Mouse (Mus musculus): Measurements from ENCODE around the gene Gm11492.
A peak's percentile ranks its signal among the peaks of the same experiment; 100 is the strongest.

The Gm11492 gene

GRCm38 (mm10) chr11:87566501-87566900, at the start of gene Gm11492:
Gene Gm11492 (plus strand): TSS chr11:87566653.
- no peak for DNase-seq

- peak; percentile 24 for DNase-seq
These were observed 47.2 kb upstream of the Gm11492 start for GRCm38 (mm10) chr11:87519260-87519659.

- DNase-seq, result no peak
These were observed 43.0 kb upstream of the Gm11492 start for GRCm38 (mm10) chr11:87523466-87523865.

DNA sequence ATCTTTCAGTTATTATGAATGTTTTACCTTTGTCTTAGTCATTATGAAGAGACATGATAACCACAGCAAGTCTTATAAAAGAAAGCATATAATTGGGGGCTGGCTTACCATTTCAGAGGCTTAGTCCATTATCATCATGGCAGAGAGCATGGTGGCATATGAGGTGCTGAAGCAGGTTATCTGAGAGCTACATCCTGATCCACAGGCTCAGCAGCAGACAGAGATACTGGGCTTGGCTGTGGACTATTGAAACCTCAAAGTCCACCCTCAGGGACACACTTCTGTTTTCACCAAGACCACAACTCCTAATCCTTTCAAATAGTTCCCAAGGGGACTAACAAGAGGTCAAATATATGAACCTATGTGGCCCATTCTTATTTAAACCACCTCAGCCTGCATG, 42.5 kb upstream of the Gm11492 start:
- DNase-seq, result no peak

DNA sequence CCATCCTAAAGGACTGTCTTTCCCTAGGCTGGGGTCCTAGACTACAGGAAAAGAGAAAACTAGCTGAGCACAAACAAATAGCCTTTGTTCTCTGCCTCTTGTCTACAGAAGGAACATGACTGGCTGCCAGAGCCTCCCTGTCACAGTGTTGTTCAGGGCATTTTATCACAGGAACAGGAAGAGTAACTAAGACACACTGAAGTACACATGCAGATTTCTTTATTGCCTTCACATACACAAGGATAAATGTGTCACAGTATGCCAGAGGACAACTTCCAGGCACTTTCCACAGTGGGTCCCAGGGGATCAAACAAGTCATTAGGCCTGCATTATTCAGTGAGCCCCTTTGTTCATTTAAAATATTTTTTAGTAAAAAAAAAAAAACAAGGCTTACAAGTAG, 41.7 kb upstream of the Gm11492 start:
- DNase-seq, result no peak

DNA sequence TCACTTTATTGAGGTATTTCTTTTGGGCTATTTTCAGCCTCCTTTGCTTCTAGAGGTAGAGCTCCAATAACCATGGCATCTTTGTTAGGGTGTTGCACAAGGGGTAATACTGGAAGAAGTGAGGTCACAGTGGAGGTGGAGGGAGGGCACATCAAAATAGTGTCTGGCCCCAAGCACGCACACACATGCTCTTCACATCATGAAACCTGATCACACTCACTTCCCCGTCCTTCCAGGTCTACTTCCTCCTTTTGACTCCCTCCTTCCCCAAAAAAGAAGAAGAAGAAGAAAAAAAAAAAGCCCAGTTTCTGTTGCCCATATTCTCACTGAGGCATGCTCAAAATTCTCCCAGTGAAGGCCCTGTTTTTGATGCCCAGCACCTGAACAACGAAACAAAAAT, 39.1 kb upstream of the Gm11492 start:
- no peak for DNase-seq

GRCm38 (mm10) chr11:87527990-87528389, 38.5 kb upstream of the Gm11492 start:
- DNase-seq, result no peak

- no peak for DNase-seq
These were observed 34.8 kb upstream of the Gm11492 start for GRCm38 (mm10) chr11:87531695-87532094.

DNA sequence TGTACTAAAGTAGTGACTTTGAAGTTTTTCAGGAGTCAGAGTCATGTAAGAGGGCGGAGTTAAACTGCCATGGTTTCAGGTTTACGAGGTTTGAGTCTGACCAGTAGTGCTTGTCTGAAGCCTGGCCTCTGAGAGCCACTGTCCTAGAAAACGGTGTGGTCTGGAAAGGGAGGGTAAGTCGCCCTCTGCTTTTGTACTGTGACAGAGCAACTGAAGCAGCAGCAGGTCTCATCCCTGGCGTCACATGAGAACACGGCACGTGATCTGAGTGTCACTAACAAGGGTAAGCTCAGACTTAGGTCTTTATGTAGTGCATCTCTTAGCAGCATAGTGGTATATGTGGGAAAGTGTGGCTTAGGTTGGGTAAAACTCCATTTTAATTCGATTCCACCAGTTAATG, 24.2 kb upstream of the Gm11492 start:
- no peak for DNase-seq

- DNase-seq, result no peak
These were observed 23.5 kb upstream of the Gm11492 start for GRCm38 (mm10) chr11:87542906-87543305.

DNA sequence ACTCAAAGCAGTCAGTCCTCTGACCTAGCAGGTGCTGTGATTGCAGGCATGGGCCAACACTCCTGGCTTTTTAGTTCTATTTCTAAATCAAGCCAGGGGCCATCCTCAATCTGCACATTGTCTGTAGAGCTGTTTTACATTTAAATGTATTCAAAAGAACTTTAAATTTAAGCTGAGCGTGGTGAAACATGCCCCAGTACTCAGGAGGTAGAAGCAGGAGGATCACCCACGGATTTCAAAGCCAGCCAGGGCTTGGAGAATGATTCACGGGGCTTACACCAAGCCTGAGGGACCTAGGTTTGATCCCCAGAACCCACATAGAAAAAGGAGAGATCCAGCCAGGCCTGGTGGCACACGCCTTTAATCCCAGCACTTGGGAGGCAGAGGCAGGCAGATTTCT, 13.1 kb upstream of the Gm11492 start:
- no peak for DNase-seq

DNA sequence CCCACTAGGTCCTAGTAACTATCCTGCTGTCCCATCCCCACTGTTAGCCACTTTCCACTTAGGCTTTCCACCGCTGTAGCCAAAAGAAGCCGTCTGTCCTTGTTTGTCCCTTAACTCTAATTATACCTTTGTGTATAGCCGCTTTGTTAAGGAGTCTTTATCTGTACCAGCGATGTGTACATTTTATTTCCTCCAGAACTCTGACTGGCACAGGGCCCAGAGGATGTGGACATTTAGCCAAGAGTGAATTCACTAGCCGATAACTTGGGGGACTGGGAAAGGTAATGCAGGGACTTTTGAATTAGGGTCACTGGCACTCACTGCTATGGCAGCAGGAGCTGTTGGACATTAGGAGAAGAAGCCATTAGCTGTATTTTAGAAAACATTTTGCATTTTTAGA, 12.1 kb upstream of the Gm11492 start:
- no peak for DNase-seq

- no peak for DNase-seq
These were observed 11.2 kb upstream of the Gm11492 start for GRCm38 (mm10) chr11:87555106-87555703.

GRCm38 (mm10) chr11:87561208-87561607, 5.2 kb upstream of the Gm11492 start:
- no peak for DNase-seq

DNA sequence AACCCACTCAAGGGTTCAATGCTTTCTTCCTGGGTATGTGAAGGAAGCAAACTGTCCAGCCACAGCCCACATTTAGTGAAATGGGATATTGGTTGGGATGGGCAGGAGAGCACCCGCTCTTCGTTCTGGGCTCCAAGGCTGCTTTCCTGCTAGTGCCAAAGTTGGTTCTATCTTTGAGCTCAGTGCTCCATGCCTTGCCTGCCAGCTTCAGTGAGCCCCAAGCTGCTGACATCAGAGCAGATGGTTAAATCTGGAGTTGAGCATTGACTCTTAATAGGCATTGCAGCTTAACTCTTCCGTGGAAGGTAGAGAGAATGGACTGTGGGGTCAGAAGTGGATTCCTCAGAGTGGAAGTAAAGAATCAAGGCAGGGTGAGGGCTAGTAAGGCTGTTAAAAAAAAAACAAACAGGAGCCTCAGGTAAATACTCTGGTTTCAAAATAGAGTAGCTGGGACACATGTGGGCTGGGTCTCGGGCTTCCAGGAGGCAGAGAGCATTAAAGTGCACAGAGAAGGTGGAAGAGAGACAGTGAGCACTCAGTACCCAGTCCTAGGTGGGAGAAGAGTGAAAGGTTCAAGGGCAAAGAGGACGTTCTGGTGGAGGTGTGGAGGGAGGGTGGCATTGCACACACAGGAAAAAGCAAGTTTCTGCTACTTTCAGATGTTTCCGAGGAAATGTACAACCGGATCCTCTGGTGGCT, 2.0 kb downstream of the Gm11492 start, which contains the start of gene Sept4:
Gene Sept4 (plus strand): TSS at position 649 of the 699 bp plus-strand sequence.
- DNase-seq, result no peak

GRCm38 (mm10) chr11:87570743-87571142, 4.3 kb downstream of the Gm11492 start:
- DNase-seq, result no peak

- no peak for DNase-seq
These were observed 5.0 kb downstream of the Gm11492 start for GRCm38 (mm10) chr11:87571361-87571950.

- peak; percentile 55 for DNase-seq
These were observed 7.3 kb downstream of the Gm11492 start for GRCm38 (mm10) chr11:87573751-87574150.

DNA sequence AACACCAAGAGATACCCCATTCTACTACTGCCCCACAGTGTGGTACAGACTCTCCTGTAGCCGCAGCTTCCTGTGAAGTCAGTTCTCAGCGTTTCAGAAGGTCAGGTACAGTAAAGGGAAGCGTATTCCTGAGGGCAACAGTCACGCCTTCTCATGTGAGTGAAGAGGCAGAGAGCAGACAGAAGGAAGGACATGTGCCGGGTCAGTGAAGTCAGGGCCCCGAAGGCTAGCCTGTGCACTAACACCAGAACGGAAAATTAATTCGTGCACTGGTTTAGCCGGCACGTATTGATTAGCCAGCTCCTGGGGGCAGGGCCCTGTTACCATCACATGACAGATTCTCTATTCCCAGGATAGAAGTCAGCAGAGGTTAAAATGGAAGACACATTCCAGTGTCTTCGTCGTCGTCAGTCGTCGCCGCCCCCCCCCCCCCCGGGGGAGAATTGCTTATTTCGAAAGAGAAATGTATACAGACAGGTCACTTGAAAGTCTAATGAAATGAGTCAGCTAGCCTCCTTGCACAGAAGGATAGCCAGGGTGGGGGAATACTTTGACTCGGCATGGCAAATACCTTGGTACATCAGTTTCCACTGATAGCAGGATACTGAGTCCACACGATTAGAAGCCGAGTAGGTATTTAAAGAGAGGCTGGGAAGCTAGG, 8.2 kb downstream of the Gm11492 start:
- no peak for DNase-seq

- DNase-seq, result peak; percentile 61
These were observed 11.3 kb downstream of the Gm11492 start for GRCm38 (mm10) chr11:87577601-87578248.

DNA sequence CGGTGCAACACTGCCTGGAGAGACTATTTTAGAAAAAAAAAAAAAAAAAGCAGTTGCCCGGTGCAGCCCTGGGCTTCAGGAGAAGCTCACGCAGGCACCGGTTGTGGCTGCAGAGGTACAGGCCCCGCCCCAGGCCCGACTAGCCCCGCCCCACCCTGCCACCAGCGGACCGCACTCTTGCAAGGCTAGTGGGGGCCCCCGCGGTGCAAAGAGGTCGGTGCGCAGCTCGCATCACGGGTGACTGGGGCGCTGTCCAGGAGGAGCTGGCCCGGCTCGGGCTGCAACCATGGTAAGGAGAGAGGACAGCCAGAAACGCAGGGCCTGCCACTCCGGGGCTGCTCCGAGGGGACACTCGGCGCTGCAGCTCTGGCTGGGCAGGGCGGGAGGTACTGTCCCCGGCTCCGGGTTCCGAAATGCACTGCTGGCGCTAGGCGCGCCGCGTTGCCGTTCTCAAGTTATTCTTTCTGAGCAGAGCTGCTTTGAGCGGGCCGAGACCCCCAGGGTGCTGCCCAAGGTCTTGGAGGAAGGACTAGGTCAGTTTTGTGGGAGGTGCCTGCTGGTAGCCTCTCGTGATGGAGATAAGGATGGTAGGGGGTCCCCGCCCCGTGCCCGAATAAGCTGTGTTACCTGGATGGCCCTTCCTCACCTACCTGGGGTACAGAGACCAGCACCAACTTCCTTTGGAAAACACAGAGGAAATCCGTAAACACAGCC, 12.0 kb downstream of the Gm11492 start:
- DNase-seq, result peak; percentile 88

DNA sequence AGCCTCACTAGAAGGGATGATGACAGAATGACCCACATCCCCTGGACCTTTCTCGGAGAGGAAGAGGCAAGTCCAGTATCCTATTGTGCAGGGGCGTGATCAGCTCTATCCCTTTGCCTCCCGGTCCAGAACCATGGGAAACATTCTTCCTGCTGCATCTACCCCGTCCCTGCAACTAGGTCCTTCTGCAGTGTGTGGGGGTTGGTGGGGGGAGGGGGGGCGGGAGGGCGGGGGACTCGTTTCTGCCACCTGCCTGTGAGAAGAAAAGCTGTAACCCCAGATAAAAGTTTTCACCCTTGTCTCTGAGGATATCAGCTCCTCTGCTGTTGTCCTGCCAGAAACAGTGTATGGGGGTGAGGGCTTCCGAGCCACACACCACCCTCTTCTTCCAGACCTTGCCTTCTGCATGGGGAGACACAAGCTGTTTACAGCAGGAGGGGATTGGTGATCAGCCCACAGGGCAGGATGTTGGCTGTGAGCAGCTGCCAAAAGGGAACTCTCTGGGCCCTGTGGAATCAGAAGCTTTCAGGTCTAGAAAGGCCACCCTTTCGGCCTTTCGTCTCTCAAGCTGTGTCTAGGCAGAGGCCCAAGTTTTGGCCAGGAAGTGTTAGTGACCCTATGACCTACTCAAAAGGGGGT, 12.6 kb downstream of the Gm11492 start:
- peak; percentile 58 for DNase-seq
